Mouse (Mus musculus) testis, adult 2 months (tissue): ENCODE measurements around the gene Tspan8. TPM values are rescaled to one million over a fixed set of nuclear protein-coding genes. Genes with fewer than 3 reads are reported as not detected.

Experiments used
- H3K27ac ChIP-seq: fragments of 200-500 bp; 2 replicates; pipeline ENCODE4 v1.5.1; 2012; ENCODE audit warnings: low read depth, low read length; ENCODE audit not compliant: control insufficient read depth, insufficient read depth
- H3K27me3 ChIP-seq: fragments of 200-500 bp; 2 replicates; pipeline ENCODE4 v1.6.1; 2012; ENCODE audit warnings: mild to moderate bottlenecking, low read length, moderate library complexity; ENCODE audit not compliant: control insufficient read depth, insufficient read depth
- H3K36me3 ChIP-seq: fragments of 200-500 bp; 2 replicates; pipeline ENCODE4 v1.6.1; 2012; ENCODE audit warnings: mild to moderate bottlenecking, low read length; ENCODE audit not compliant: control insufficient read depth, insufficient read depth
- H3K4me1 ChIP-seq: fragments of 200-500 bp; 2 replicates; pipeline ENCODE4 v1.6.1; 2012; ENCODE audit warnings: low read length; ENCODE audit not compliant: control insufficient read depth, insufficient read depth
- H3K4me3 ChIP-seq: fragments of 200-500 bp; 2 replicates; pipeline ENCODE4 v1.5.1; 2012; ENCODE audit warnings: low read depth, mild to moderate bottlenecking, low read length, moderate library complexity, mixed read lengths; ENCODE audit not compliant: control insufficient read depth
- CTCF ChIP-seq: fragments of 200-500 bp; IDR thresholded peaks from 2 replicates; pipeline ENCODE4 v1.5.1; 2012; ENCODE audit warnings: low read depth, mild to moderate bottlenecking, inconsistent platforms, low read length, moderate library complexity; ENCODE audit not compliant: control insufficient read depth, insufficient read depth, insufficient replicate concordance
- POLR2A ChIP-seq: fragments of 200-500 bp; IDR thresholded peaks from 2 replicates; pipeline ENCODE4 v1.6.1; 2012; ENCODE audit warnings: low read depth, mild to moderate bottlenecking, inconsistent platforms, low read length, moderate library complexity; ENCODE audit not compliant: control insufficient read depth
- polyA plus RNA-seq: library from polyadenylated mRNA; depleted of rRNA; stranded (reverse); fragments of >200 nt; gene quantifications from 2 replicates; pipeline ENCODE4 v1.2.3, GENCODE M21; 2012

Gene Tspan8
- polyA plus RNA-seq, 1 experiment = 2.2 TPM

DNA sequence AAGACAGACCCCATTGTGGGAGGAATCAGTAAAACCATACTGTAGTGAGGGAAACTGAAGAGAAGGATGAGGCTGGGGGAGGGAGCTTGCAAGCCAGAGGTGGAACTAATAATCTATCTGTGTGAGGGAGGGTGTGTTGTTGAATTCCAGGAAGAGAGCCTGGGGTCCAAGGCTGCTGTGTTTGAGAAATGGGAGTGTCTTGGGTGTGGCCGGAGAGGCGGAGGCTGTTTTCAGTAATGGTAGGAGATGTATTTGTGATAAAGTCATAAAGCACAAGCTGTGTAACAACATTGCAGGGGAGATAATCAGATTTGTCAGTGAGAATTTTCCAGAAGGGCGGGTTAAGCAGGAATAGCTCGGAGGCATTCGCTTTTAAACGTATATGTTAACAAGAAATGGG is 17.4 kb downstream of the Tspan8 start:
- TF ChIP-seq CTCF (no peak), POLR2A (no peak)
- no peaks in the 10 kb centered on the region for H3K4me1 ChIP-seq
- H3K27me3 ChIP-seq = no peaks in the 10 kb centered on the region
- H3K4me3 ChIP-seq = no peak overlapping the region
- H3K27ac ChIP-seq = no peak overlapping the region
- no peaks in the 10 kb centered on the region for H3K36me3 ChIP-seq

DNA sequence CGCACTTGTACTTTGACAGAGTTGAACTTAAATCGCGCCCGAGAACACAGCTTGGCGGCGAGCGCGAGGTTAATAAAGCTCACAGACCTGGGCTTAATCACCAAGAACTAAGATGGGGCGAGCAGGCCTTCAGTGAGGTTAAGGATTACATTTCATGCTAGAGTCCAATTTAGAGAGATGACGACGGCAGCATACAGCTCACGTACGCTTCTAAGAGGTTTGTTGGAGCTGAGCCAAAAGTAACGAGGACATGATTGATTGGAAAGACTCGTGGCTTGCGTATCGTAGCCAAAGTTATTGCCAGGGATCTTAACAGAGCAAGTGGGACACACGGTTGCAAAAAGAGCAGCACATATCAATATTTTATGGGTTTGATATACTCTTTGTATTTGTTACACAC is 30.3 kb downstream of the Tspan8 start:
- H3K27ac ChIP-seq = no peak overlapping the region
- no peaks in the 10 kb centered on the region for H3K36me3 ChIP-seq
- no peaks in the 10 kb centered on the region for H3K4me1 ChIP-seq
- TF ChIP-seq POLR2A (no peak), CTCF (no peak)
- no peak overlapping the region for H3K4me3 ChIP-seq
- H3K27me3 ChIP-seq = no peaks in the 10 kb centered on the region

DNA sequence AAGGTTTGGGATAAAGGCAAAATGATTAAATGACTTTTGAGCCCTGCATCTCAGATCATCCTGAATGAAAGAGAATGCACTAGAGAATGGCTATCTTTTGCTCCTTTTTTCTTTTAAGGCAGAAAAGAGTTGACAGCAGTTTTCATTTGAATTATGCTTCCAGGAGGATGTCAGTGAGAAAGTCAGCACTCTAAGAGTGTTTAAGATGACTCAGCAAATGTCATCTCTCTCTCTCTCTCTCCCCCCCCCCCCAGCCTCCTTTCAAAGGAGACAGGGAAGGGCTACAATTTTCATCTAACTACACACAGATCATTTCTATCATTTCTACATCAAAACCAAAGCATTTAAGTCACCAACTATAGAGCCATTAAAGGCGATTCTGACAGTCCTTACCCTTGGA is 31.9 kb downstream of the Tspan8 start:
- Histone ChIP-seq H3K4me3 (no peak overlapping the region), H3K36me3 (no peaks in the 10 kb centered on the region), H3K27me3 (no peaks in the 10 kb centered on the region), H3K27ac (no peak overlapping the region), H3K4me1 (no peaks in the 10 kb centered on the region)
- TF ChIP-seq POLR2A (no peak), CTCF (no peak)

DNA sequence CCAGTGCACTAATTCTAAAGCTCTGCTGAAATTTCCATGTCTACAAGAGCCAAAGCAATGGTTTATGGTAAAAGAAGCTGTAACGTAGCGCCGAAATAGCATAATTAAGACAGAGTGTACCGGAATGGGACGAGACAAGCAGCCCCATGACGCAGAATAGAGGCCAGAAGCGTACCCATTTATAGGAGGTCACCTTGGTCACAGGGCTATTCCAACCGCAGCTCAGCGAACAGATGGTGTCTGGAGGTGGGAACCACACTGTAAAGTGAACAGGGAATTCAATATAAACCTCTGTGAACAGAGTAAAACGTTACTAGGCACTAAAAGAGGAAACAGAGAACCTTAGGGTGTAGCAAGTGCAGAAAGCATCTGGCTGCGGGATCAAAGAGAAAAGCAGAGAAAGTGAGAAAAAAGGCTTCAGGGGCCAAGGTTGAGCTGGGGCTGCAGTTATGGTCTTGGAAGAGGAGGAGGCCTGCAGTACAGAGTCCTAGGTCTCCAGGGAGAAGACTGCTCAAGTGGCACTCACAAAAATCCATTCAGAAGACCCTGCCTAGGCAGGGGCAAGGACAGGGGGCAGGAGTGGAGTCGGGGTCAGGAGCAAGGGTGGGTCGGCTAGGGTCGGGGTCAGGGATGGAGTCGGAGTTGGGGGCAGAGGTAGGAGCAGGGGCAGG is 43.7 kb downstream of the Tspan8 start:
- no peaks in the 10 kb centered on the region for H3K27me3 ChIP-seq
- TF ChIP-seq POLR2A = no peak
- H3K4me3 ChIP-seq = no peak overlapping the region
- H3K27ac ChIP-seq = no peak overlapping the region
- H3K36me3 ChIP-seq = no peaks in the 10 kb centered on the region
- no peaks in the 10 kb centered on the region for H3K4me1 ChIP-seq

DNA sequence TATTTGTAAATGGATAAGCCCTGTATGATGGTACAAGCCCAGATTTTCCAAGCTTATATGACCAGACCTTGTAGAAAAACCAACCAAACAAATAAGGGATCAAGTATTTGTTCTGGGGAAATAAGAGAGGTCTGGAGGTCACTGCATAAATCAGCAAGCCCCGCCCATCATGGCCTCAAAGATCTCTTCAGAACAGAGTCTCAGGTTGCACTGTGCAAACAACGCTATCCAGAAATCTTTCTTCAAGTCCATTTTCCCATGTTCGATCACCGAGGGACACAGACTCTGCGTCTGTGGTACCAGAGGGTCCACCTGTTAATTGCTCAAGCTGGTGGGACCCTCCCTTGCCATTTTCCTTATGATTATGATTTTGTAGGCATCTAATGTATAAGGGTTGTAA is 45.3 kb downstream of the Tspan8 start:
- Histone ChIP-seq H3K4me1 (no peaks in the 10 kb centered on the region), H3K27ac (no peak overlapping the region), H3K27me3 (no peaks in the 10 kb centered on the region), H3K4me3 (no peak overlapping the region), H3K36me3 (no peaks in the 10 kb centered on the region)
- no peak for TF ChIP-seq POLR2A
- TF ChIP-seq CTCF = no peak

DNA sequence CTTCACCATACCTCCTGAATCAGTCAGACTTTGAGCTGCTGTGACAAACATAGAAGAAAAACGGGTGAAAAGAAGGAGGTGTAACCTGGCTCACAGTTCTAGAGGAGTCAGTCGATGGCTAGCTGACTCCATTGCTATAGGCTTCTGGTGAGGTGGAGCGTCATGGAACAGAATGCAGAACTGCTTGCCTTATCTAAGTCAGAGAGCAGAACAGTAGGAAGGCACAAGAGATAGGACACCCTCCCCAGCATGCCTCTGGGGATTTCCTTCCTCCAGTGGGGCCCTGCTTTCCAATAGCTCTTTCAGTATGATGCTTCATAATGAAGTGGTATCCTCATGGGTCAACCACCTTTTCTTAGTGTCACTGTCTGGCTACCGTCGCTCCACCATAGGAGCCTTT is 66.1 kb downstream of the Tspan8 start:
- no peaks in the 10 kb centered on the region for H3K36me3 ChIP-seq
- no peaks in the 10 kb centered on the region; the same call in 1 of the 2 replicates for H3K4me1 ChIP-seq
- no peak overlapping the region for H3K4me3 ChIP-seq
- H3K27ac ChIP-seq = no peak overlapping the region
- TF ChIP-seq CTCF (no peak), POLR2A (no peak)
- H3K27me3 ChIP-seq = no peaks in the 10 kb centered on the region

DNA sequence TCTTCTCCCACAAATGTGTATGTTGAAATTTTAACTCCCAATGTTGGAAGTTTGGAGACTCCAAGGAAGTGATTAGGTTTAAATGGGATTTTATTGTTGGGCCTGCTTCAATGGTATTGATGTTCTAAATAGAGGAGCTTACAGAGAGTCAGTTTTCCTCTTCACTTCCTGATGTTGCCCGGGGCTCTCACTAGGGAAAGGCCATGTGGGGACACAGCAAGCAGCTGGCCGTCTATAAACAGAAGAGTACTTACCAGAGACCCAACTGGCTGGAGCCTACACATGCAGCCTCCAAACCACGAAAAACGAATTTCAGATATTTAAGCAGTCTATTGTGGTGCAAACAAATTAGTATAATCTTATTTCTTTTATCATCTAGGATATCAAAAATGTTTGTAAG is 75.3 kb downstream of the Tspan8 start:
- Histone ChIP-seq H3K27me3 (no peaks in the 10 kb centered on the region), H3K36me3 (no peaks in the 10 kb centered on the region), H3K4me1 (no peaks in the 10 kb centered on the region), H3K27ac (no peak overlapping the region), H3K4me3 (no peak overlapping the region)
- TF ChIP-seq POLR2A (no peak), CTCF (no peak)

DNA sequence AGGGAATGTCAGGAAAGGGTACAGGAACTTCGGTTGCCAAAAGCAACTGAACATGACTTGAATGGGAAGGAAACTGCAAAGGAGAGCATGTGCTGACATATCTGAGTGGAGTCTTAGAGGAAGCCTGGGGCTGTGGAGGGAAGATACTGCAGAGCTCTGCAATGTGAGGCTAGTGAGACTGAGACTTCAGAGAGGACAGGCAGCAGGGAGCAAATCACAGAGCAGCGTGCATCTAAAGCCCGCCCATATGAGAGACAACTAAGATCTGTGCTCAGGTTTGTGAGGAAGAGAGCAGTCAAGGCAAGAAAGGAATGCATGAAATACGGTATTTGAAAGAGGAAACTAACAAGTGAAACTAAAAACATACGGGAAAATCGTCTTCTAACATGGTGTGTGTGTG is 76.3 kb downstream of the Tspan8 start:
- Histone ChIP-seq H3K27me3 (no peaks in the 10 kb centered on the region), H3K27ac (no peak overlapping the region), H3K4me3 (no peak overlapping the region), H3K4me1 (no peaks in the 10 kb centered on the region), H3K36me3 (no peaks in the 10 kb centered on the region)
- TF ChIP-seq POLR2A (no peak), CTCF (no peak)
